Mouse (Mus musculus) thymus, postnatal 36 days (tissue): ENCODE data around the gene Ksr1.

Experiments used
- DNase-seq, 2 experiments: peaks; one replicate each; pipeline ENCODE4 v3.0.0; 2022; ENCODE audit warnings: mixed read lengths in 2 of 2

Ksr1 gene

DNA sequence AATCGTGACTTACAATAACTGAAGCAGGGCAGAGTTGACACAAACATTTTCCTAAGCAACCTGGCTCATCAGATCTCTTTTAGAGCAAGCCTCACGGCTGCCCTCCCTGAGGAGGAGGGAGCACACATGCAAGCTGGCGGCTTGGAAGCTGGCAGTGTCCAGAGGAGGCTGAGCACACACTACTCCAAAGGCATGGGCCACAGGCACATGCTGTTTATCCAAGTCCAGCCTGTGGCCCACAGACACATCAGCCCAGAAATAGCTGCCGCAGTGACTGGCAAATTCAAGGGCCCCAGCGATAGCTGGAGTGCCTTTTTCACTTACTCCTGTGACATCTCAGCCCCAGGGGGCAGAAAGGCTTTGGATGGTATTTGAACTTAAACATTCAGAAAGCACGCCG, 82.6 kb downstream of the Ksr1 start:
- DNase-seq: no peak

DNA sequence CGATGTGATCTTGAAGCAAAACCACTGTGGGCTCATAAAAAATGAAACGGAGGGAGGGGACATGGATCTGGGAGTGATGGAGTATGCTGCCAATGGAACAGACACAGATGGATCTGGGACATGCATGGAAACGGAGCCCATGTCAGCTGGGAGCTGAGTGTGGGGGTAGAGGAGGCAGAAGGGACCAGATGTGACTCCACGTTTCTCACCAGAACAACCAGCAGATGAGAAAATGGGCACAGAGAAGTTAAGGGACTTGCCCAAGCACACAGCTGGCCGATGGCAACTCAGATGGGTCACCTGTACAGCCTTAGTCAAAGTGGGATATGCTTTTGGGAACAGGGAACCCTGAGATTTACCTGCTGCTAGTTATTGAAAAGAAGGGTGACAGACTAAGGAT, 83.3 kb downstream of the Ksr1 start:
- DNase-seq: no peak

DNA sequence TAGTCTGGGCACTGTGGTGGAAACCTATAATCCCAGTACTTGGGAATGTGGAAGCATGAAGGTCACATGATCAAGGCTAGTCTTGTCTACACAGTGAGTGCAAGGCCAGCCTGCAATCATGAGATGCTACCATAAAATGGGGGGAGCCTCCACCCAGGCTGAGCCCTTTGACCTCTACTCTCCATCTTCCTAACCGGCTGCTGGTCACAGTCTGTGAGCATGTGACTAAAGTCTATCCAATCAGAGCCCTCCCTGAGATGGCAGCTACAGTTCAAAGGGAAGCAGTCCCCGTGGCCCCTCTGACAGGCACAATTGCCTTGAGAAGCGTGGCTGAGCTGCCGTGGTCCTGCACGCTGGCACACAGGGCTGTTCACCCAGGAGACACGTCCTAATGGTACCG, 84.4 kb downstream of the Ksr1 start:
- no peak for DNase-seq

DNA sequence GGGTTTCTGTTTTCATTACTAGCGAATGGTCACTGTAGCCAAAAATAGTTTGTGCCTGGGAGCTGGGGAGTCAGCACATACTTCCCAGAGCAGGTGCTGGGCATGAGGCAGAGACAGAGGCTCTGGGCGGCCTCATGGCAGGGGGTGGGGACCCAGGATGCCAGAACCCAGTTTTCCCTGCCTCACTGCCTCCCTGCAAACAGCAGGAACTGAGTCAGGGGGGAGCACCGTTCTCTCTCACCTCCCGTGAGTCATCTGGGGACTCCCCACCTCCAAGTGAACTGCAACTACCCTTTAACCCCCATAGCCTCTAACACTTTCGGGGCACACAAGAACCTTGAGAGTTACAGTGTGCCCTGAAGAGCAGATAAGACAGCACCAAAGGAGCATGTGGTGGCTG, 86.4 kb downstream of the Ksr1 start:
- DNase-seq: no peak

DNA sequence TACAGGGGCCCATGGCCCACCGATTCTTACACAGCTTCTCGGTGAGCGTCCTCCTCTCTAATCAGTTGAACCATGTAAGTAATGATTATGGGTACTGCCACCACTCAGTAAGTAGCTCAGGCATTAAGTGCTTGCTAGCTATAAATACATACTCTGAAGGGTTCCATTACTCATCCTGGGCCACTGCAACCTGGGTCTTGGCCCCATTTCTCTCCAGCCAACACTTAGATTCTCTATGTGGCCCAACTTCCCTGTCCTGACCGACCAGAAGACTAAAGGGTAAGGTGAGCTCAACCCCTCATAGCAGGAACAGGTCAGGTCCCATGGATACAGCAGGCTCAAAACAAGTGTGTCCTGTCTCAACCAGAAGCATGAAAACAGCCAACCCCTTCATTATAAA, 87.1 kb downstream of the Ksr1 start:
- no peak for DNase-seq

DNA sequence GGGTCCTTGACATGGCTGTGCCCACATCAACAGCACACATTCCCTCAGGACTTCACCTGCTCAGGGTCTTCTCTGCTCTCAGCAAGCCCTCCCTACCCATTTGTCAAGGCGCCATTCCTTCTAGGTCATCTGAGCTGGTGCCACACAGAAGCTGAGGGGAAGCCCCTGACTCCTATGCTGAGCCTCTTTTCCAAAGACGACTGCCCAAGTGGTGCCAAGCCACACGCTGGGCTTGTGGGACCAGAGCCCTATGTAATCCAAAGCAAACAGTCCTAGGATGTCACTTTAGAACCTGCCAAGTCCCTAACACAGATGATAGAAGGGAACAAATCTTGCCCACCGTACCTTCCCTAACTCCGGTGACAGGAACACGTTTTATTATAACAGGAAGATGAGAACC, 87.6 kb downstream of the Ksr1 start:
- no peak for DNase-seq

DNA sequence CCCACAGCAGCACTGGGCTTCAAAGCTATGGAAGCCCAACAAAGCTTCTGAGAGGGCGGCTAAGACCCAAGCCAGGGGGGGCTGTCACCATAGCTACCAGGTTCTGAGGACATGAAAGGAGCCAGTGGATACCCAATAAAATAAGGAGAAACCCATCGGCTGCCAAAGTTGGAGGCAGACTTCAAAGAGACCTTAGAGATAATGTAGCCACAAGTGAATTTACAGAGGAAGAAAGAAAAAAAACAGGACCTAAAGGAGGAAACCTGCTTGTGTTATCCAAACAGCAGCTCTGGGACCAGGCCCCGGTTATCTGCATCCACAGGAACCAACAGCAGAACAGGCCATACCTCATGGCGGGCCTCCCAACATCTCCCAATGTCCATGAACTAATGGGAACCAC, 88.4 kb downstream of the Ksr1 start:
- no peak for DNase-seq

DNA sequence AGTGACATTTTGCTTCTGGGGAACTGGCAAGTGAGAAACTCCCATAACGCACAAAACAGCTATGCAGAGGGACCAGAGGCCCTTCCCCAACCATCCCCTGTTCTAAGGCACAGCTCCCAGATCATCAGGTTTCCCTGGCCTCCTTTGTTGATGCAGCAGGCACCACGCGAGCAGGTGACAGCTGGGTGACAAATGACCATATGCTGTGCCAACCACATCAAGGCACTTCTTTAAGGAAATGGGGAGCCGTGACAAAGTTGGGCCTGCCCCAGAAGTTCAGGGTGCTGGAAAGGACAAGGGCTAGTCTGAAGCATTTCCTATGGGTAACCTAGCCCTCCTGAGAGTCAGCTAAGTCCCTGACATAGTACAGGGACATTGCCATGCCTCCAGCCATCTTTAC, 89.3 kb downstream of the Ksr1 start:
- no peak for DNase-seq

DNA sequence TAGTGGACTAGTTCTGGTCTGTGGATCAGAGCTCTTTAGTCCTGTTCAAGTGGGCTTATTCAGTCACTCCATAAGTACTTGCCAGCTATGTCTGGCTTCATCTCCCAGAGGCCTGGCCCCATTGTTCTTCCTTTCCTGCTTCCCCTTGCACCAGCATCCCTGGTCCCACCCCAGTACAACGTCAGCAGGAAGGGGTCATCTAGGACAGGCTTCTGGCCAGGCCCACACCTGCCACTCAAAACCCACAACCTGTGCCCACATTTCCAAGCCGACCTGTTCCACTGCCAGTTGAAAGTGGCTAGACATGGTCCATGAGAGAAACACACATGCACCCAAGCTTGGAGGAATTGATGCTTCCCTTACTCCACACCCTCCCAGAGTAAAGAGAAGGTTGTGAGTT, 90.2 kb downstream of the Ksr1 start:
- no peak for DNase-seq

DNA sequence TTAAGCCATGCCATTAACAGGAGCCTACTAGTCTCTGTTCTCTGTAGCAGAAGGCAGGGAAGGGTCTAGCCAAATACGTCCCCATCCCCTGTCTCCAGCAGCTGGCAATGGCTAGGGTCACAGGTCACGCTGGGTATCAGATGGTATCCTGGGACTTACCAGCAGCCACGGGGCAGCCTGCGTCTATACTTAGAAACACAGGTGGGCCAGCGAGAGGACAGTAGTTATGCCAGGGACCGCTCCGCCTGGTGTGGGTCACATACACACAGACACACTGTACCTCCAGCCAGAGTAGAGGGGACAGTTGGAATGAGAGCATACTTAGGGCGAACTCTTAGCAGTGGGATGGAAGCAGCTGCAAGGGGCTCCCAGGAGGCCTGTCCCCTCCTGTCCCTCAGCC, 91.0 kb downstream of the Ksr1 start:
- no peak for DNase-seq

DNA sequence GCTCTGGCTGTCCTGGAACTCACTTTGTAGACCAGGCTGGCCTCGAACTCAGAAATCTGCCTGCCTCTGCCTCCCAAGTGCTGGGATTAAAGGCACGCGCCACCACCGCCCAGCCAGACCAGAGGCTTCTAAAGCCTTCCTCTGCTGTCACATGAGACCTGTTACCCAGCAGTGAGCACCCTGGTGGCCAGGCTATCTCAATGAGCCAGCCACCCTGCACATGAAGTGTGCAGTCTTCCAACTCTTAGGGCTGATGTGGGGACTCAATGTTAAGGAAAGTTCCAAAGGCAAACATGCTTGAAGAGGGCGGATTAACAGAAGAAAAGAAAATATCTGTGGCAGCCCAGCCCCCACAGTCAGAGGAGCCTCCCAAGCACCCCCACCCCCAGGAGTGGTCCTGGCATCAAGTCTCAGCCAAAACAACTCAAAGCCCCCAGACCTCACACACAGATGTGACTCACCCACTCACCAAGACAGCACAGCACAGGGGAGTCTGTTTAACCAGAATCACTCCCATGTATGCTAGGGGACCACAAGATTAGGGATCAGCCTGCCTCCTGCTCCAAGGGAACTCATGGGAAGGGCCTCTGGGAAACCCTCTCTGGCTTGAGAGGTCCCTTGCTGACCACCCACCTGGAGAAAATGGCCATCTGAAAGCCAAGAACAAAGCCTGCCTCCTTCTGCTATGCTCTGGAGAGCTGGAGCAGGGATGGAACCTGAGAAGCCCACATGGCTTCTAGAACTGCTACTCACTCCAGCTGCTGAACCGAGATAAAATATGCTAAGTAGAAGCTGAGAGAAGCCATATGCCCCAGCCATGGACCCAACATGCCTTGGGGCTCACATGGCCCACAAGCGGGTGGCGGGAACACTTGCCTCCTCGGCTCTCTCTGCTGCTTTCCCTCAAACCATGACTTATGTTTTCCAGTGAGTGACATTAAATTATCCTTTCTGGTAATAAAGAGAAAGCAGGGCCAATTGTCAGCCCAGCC, 91.8 kb downstream of the Ksr1 start:
- DNase-seq: no peak

DNA sequence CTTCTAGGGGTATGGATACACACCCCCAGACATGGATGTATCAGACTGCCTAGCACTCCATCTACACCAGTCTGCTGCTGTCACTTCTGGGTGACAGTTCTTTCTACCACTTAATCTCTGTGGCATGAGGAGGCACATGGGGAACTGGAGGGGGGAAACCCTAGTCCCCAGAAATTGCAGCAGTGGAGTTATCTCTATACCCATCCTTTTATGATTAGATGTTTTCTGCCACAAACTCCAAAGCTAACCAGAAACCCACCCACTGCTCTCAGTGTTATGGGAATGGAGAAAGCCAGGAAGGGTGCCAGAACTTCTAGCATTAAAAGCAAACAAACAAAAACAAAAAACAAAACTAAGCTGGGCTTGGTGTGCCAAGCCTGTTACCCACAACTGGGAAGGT, 92.8 kb downstream of the Ksr1 start:
- DNase-seq: no peak

DNA sequence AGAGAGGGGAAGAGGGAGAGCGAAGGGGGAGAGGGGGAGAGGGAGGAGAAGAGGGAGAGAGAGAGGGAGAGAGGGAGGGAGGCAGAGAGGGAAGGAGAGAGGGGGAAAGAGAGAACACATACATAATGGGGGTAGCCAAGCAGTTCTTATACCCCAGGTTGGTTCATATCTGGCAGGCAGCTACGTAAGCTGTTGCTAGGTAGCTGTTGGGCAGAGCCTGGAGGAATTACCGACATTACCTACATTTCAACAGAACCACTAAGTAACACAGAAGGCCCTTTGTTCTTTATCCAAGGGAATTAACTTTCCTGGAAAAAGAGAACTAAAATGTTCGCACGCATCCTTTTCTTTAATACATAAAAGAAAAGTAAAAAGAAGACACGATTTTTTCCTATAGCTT, 93.4 kb downstream of the Ksr1 start:
- no peak for DNase-seq

DNA sequence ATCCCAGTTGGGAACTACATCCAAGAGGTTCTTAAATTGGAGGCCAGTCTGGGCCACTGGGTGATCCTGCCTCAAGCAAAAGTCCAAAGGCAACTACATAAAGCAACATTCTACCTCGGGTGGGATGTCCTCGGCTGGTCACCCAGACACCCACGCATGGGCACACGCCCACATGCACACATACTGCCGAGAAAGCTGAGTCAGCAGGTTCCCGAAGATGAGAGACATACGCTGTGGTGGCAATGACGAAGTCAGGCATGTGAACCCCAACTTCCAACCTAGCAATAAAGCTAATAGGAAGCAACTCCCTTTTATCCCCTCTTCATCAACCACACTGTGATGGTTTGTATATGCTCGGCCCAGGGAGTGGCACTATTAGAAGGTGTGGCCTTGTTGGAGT, 94.7 kb downstream of the Ksr1 start:
- no peak for DNase-seq

DNA sequence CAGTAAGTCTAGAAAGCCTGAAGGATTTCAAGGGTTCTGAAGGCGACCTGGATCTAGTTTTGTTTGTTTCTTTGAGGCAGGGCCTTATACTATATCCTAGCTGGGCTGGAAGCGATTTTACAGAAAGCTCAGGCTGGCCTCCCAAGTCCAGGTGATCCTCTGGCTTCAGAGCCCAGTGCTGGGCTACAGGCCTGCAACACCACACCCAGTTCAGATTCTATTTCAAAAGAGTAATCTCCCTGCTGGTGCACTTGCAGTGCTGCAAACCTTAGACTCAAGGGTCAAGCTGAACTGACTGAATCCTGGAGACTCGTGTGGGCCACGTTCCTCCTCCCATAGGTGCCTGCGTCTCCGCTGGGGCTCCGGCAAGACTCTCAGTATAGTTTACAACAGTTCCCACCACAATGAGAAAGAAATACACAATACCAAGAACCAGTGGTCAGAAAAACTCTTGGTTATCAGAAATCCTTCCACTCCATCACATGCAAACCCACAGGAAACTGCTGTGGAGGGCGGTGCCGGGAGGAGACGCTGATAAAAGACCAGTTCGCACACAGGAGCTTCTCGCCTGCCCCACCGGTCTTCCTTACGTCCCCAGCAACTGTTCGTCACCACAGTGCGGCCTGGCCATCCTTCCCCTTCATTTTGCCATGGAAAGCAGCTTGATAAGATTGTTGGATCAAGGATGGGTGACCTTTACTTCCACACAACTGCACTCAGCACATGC, 95.3 kb downstream of the Ksr1 start:
- DNase-seq: no peak

DNA sequence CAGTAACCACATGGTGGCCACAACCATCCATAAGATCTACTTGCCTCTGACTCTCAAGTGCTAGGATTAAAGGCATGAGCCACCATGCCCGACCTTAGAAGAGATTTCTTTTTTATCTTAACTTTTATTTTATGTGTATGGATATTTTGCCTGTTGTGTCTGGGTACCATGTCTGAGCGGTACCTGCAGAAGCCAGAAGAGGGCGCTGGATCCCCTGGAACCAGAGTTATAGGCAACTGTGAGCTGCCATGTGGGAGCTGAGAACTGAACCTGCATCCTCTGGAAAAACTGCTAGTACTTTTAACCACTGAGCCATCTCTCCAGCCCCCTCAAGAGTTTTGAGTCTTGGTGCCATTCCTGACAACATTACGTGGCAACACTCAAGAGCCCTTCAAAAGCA, 97.3 kb downstream of the Ksr1 start:
- no peak for DNase-seq

DNA sequence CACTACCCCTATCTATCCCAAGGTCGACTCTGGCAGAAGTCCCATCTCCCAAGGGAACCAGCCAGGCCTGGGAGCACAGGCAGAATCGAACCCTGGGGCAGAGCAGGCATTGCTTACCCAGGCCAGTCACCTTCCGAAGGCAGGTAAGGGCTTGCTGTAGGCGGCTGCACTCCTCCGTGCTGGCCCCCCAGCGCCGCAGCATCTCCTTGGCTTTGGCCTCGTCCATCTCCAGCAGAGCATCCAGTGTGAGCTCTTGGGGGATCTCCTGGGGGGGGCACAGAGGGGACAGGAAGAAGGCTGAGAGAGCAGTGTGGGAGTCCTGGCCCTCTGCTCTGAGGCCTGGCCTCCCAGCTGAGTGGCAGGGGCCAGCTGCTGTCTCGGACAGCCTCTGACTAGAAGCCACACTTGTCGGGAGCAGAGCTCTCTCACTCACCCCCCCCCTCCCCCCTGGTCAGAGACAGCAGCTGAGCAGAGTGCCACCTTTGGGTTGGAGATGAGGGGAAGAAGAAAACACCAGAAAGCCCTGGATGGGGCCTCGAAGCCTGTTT, 99.0 kb downstream of the Ksr1 start:
- DNase-seq: no peak

DNA sequence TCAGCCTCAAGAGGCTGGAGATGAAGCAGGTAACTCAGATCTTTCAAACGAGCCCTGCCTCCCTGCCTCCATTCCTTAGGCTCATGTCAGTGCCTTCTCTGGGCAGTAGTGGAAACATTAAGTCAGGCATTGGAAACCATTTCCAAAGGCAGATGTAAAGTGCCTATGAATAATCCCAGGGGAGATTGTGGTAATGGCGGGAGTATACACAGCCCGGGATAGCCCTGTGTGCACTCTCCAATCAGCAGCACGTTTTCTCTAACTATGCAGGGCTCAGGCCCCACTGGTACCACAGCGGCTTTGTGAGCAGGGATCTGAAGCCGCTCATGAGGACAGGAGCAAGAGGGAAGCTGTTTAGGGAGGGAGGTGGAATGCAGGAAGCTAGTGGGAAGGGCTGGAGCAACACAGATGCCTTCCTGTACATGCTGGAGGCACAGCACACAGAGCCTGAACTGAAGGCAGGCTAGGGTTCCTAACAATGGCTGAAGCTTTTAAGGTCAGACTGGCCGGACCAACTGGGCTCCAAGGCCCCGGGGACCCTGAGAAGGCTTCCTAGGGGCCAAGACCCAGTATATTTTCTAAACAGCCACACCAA, 99.5 kb downstream of the Ksr1 start:
- DNase-seq: no peak

DNA sequence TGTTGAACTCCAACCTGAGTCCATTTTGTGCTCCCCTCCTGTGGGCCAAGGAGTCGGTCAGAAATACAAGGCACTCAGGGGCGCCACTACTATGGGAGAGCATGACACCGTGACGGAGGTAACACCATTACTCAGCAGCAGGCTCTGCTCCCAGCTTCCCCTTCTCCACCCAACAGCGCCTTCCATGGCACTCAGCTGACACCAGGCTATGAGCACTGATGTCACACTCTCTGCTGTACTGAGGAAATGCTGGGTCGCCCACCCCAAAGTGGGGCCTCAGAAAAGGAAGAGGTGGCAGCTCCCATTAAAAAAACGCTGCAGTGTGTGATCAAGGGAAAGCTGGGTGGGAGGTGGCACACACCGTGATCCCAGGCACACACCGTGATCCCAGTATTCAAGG, 101.0 kb downstream of the Ksr1 start:
- no peak for DNase-seq

DNA sequence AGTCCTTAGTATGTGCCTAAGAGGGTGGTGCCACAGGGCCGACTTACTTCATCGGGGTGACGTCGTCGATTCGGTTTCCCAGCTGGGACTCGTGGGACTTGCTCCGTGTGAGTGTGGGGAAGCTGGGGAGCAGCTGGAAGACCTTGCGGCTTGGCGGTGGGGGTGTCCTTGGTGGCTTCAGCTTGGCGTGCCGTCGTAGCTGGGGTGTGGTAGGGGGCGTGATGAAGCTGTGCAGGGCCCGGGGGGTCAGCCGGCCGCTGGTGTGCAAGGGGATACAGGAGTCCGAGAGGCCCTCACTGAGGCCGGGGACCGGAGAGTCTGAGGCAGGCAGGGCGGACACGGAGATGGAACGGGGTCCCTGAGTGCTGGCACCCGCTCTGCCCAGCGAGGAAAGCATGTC, 101.4 kb downstream of the Ksr1 start:
- DNase-seq: no peak

DNA sequence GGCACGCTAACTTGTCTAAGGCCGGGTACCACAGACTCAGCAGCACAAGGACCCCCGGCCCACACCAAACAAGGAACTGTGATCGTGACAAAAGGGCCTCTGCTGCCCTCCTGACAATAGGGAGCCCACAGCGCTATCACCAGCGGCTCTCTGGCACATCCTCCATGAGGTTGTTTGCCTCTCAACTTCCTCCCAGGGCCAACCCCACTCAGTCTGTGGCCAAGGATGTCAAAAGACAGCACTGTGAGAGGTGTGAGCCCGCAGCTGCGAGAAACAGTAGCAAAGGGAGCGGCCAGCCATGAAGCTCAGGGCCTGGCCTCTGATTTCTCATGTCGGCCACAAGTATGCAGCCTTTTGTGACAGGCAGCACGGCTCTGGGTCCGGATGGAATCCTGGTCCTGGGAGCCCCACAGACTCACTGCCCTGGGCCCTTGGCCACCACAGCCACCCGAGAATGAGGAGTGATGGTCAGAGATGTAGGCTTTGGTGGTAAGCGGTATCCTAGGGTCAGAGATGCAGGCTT, 104.2 kb downstream of the Ksr1 start:
- no peak for DNase-seq

DNA sequence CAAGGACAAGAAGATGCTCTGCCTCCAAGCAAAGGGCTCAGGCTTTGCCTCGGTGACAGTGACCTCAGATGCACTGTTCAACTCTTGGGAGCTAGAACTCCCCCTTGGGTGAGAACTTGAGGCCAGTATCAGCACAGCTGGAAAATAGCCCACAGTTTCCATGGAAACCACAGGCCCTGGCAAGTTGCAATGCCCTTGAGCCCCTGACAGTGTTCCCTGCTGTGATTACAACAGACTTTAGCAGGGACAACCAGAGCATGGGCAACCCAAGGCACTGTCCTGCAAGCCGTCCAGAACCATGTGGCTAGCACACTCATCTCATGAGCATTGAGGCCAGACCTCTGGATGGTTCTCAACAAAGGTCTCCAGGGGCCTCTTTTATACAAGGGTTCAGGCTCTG, 106.7 kb downstream of the Ksr1 start:
- DNase-seq: no peak

DNA sequence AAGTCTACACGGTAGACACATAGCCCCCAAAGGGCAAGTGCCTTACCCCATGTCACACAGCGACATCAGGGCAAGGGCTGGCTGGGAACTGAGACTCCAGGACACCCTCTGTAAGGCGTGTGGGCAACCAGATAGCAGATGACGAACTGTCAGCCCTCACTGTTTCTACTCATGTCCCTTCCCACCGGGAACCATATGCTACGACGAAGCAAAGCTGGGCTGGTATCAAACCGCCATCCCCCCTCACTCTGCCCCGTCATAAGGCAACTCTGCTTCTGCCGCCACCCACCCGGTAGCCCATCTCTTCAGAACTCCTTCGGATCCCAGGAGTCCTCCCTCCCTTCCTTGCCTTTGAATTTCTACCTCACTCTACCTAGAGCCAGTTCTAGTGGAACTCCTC, 108.7 kb downstream of the Ksr1 start:
- no peak for DNase-seq
